Mouse (Mus musculus) neural tube, embryonic 14.5 days (tissue): ENCODE measurements at regions not wholly inside any gene's neighbourhood (a gene's known extent, or its start where the extent isn't known, plus 50 kb on each side); places are given as distances from the start of the nearest gene placed in this dataset.

ENCODE experiments used
- ATAC-seq: fragments of 200-750 bp; cut with Nextera tagmentation; 2 replicates; pipeline ENCODE4 v1.8.0; 2017; ENCODE audit warnings: low read depth, mild to moderate bottlenecking, moderate TSS enrichment, moderate library complexity
- H3K27ac ChIP-seq: fragments of 300-500 bp; sonication (generic); 2 replicates; pipeline ENCODE4 v1.5.1; 2014; ENCODE audit warnings: low read depth, mild to moderate bottlenecking, control low read depth, low read length, moderate library complexity, mixed read lengths
- H3K27me3 ChIP-seq: fragments of 300-500 bp; sonication (generic); 2 replicates; pipeline ENCODE4 v1.6.1; 2014; ENCODE audit warnings: low read length; ENCODE audit not compliant: control insufficient read depth, insufficient read depth
- H3K36me3 ChIP-seq: fragments of 300-500 bp; sonication (generic); 2 replicates; pipeline ENCODE4 v1.6.1; 2014; ENCODE audit warnings: low read length, mixed read lengths; ENCODE audit not compliant: control insufficient read depth, insufficient read depth
- H3K4me1 ChIP-seq: fragments of 300-500 bp; sonication (generic); 2 replicates; pipeline ENCODE4 v1.6.1; 2014; ENCODE audit warnings: low read length; ENCODE audit not compliant: control insufficient read depth, insufficient read depth
- H3K4me2 ChIP-seq: fragments of 300-500 bp; sonication (generic); 2 replicates; pipeline ENCODE4 v1.6.1; 2014; ENCODE audit warnings: mild to moderate bottlenecking, low read depth, low read length, control low read depth
- H3K4me3 ChIP-seq: fragments of 300-500 bp; sonication (generic); 2 replicates; pipeline ENCODE4 v1.5.1; 2014; ENCODE audit warnings: low read depth, low read length, control low read depth, mixed read lengths
- H3K9ac ChIP-seq: fragments of 300-500 bp; sonication (generic); replicated peaks from 2 replicates; pipeline ENCODE4 v1.6.1; 2014; ENCODE audit warnings: low read depth, mild to moderate bottlenecking, control low read depth, low read length, mixed read lengths
- H3K9me3 ChIP-seq: fragments of 300-500 bp; sonication (generic); 2 replicates; pipeline ENCODE4 v1.6.1; 2016; ENCODE audit warnings: low read length; ENCODE audit not compliant: control insufficient read depth
- WGBS: fragments of 180-500 bp; shearing (Covaris S2); extraction: QIAGEN DNeasy Blood & Tissue Kit; methylation state at CpG from one replicate; pipeline ENCODE4 v1.1.7; 2014; 5-methylcytosine and 5-hydroxymethylcytosine counted together

DNA sequence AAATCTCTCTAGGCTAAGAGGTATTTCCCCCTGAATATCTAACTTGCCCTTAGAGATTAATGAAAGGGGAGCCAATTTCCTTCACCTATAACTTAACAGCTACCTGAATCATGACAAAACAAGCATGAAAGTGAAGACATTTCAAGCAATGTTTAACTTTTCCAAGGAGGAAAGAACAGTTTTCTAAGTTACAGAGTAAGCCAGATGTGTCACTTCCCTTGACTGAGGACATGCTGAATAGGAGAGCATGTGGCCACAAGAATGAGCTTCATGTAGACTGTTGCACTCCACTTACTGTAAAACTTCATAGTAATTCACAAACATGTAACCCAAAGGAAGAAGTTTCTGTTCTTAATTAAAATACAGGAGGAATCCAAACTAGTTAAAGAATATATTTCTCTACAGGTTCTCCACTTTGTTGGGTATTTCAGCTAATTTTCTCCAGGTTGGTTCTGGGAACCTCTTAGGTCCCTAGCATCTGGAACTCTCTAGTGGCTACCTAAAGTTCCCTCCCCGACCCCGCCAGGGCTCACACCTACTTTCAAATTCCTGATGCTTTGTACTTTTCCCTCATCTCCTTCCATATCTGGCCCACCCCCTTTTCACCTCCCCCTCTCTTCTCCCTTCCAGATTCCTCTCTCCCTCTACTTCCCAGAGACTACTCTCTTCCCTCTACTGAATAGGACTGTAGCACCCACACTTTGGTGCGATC lies 142.0 kb upstream of the Tyrp1 start:
- ATAC-seq, result no peak
- H3K4me1 ChIP-seq, result no peaks in the 10 kb centered on the region
- no peaks in the 10 kb centered on the region for H3K36me3 ChIP-seq
- H3K4me3 ChIP-seq, result no peak overlapping the region
- no peak overlapping the region for H3K9ac ChIP-seq
- no peaks in the 10 kb centered on the region for H3K27me3 ChIP-seq
- H3K4me2 ChIP-seq, result no peak overlapping the region
- H3K27ac ChIP-seq, result no peak overlapping the region
- H3K9me3 ChIP-seq, result no peaks in the 10 kb centered on the region
- 94% methylated on average over 3 of the region's 3 CpGs for WGBS

DNA sequence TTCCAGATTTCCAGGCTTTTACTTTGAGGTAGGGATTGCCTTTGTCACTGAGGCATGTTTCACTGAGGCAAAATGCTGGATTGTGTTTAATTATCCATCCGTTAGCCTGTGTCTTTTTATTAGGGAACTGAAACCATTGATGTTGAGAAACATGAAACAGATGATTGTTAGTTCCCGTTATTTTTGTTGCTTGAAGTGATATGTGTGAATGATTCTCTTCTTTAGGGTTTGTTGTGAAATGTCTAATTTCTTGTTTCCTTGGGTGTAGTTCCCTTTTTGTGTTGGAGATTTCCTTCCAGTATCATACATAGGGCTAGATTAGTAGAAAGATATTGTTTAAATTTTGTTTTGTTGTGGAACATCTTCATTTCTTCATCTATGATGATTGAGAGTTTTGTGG lies 121.2 kb upstream of the Tyrp1 start:
- H3K4me3 ChIP-seq, result no peak overlapping the region
- no peak overlapping the region for H3K4me2 ChIP-seq
- no peaks in the 10 kb centered on the region for H3K4me1 ChIP-seq
- no peak for ATAC-seq
- H3K36me3 ChIP-seq, result no peaks in the 10 kb centered on the region
- H3K27me3 ChIP-seq, result no peaks in the 10 kb centered on the region
- H3K27ac ChIP-seq, result no peak overlapping the region
- 88% methylated on average over 2 of the region's 2 CpGs for WGBS
- H3K9me3 ChIP-seq, result no peaks in the 10 kb centered on the region
- no peak overlapping the region for H3K9ac ChIP-seq

DNA sequence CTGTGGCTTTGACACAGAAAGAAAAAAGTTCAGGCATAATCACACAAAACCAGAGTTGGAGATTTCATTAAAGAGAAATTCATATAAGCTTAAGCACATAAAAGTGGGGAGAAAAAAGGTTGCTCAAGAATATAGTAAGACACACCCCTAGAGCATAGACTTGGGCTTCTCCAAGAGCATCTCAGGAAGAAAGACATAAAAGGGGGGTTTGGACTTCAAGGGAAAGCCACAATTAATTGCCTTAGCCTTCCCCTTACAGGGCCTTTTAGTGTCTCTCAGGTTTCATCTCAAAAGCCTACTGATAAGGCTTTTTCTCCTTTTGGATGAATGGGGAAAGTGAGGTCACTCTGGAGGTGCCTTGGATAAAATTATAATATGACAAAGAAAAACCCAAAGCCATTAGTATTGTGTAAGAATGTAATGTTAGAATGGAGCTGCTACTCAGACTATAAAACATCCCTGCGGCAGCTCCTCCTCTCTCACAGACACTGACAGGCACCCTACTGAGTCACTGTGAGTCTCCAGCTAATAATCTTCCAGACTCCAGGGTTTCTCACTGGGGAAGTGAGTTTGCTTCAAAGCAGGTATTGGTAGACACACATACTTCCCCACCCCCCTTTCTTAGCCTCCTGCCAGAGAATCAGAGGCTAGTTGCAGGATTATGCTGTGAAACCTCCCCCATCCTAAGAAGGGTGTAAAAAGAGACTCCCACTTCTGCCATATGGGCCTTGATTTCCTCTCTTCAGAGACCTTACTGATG lies 88.8 kb upstream of the Tyrp1 start:
- Histone ChIP-seq H3K4me1 (no peaks in the 10 kb centered on the region), H3K9me3 (no peaks in the 10 kb centered on the region), H3K4me3 (no peak overlapping the region), H3K9ac (no peak overlapping the region), H3K36me3 (no peaks in the 10 kb centered on the region), H3K27ac (no peak overlapping the region), H3K27me3 (no peaks in the 10 kb centered on the region), H3K4me2 (no peak overlapping the region)
- 3% methylated on average over 1 of the region's 1 CpGs for WGBS
- ATAC-seq, result no peak

GRCm38 (mm10) chr4:80752259-80752658 lies 81.7 kb upstream of the Tyrp1 start:
- no peaks in the 10 kb centered on the region for H3K4me1 ChIP-seq
- H3K36me3 ChIP-seq, result no peaks in the 10 kb centered on the region
- H3K27ac ChIP-seq, result no peak overlapping the region
- no peak for ATAC-seq
- H3K9ac ChIP-seq, result no peak overlapping the region
- 84% methylated on average over 6 of the region's 6 CpGs for WGBS
- no peak overlapping the region for H3K4me2 ChIP-seq
- no peaks in the 10 kb centered on the region for H3K27me3 ChIP-seq
- H3K9me3 ChIP-seq, result no peaks in the 10 kb centered on the region
- no peak overlapping the region for H3K4me3 ChIP-seq

GRCm38 (mm10) chr4:80756114-80756513 lies 77.8 kb upstream of the Tyrp1 start:
- Histone ChIP-seq H3K36me3 (no peaks in the 10 kb centered on the region), H3K4me1 (no peaks in the 10 kb centered on the region), H3K4me2 (no peak overlapping the region), H3K9me3 (no peaks in the 10 kb centered on the region), H3K4me3 (no peak overlapping the region), H3K27me3 (no peaks in the 10 kb centered on the region), H3K9ac (no peak overlapping the region), H3K27ac (no peak overlapping the region)
- 90% methylated on average over 2 of the region's 2 CpGs for WGBS
- no peak for ATAC-seq

DNA sequence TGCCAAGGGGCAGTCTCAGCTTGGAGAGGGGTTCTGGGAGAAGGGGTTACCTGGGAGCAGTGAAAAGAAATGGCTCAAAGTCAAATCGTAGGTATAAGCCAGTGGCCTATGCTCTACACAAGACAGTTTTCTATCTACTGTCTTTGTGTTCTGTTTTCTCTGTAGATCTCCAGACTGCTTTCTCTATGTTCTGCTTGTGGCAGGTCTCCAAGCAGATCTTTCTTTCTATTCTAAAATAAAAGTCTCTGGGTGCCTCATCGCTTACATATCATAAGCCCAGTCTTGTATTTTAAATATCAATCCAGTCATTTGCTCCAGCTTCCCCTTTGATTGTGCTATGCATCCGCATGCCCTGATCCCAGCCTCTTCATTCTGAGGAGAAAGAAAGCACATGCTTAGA lies 69.9 kb upstream of the Tyrp1 start:
- Histone ChIP-seq H3K27ac (no peak overlapping the region), H3K9ac (no peak overlapping the region), H3K4me2 (no peak overlapping the region), H3K4me3 (no peak overlapping the region), H3K27me3 (no peaks in the 10 kb centered on the region), H3K9me3 (no peaks in the 10 kb centered on the region), H3K36me3 (no peaks in the 10 kb centered on the region), H3K4me1 (no peaks in the 10 kb centered on the region)
- ATAC-seq, result no peak
- 94% methylated on average over 3 of the region's 3 CpGs for WGBS

- ATAC-seq, result peak; percentile 90; the same call in 1 of the 2 replicates
- Histone ChIP-seq H3K9me3 (no peaks in the 10 kb centered on the region), H3K9ac (no peak overlapping the region), H3K27me3 (no peaks in the 10 kb centered on the region), H3K4me2 (no peak overlapping the region), H3K4me1 (no peaks in the 10 kb centered on the region), H3K4me3 (no peak overlapping the region), H3K27ac (no peak overlapping the region), H3K36me3 (no peaks in the 10 kb centered on the region)
- 39% methylated on average over 4 of the region's 4 CpGs for WGBS
Observed at GRCm38 (mm10) chr4:80765781-80766180, 68.1 kb upstream of the Tyrp1 start.

DNA sequence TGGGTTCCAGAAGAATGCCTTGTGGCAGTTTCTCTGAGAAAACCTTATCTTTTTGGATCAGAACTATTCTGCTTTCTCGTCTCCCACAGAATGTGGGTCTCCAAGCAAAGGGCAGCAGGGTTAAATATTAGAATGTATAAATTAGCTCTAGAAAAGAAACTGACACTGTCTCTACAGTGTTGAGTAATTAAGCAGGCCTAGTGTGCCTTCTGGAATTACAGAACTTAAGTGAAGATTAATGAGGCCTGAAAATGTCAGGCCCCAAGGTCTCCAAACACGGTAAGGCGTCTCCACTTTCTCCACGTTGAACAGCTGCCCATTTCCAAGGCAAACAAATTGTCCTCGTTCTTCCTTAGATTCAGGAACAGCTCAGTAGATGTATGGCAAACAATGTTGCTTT lies 66.5 kb upstream of the Tyrp1 start:
- no peaks in the 10 kb centered on the region for H3K36me3 ChIP-seq
- no peak for ATAC-seq
- H3K4me2 ChIP-seq, result no peak overlapping the region
- H3K27me3 ChIP-seq, result no peaks in the 10 kb centered on the region
- WGBS, result 65% methylated on average over 5 of the region's 5 CpGs
- H3K4me1 ChIP-seq, result no peaks in the 10 kb centered on the region
- H3K4me3 ChIP-seq, result no peak overlapping the region
- H3K9ac ChIP-seq, result no peak overlapping the region
- no peak overlapping the region for H3K27ac ChIP-seq
- H3K9me3 ChIP-seq, result no peaks in the 10 kb centered on the region
